Mouse (Mus musculus): ENCODE measurements at regions not wholly inside any gene's neighbourhood (a gene's known extent, or its start where the extent isn't known, plus 50 kb on each side); places are given as distances from the start of the nearest gene placed in this dataset.
A peak's percentile ranks its signal among the peaks of the same experiment; 100 is the strongest.

- no peaks in the 10 kb centered on the region for H3K9me3 ChIP-seq (replicated peaks)
- H3K36me3 ChIP-seq = no peaks in the 10 kb centered on the region
- no peak overlapping the region for H3K27ac ChIP-seq (replicated peaks)
- 68% methylated on average over 12 of the region's 12 CpGs for WGBS
- no peaks in the 10 kb centered on the region for H3K27me3 ChIP-seq
- ATAC-seq (ENCODE audit: insufficient number of reproducible peaks, low FRiP score, low TSS enrichment, low read depth) = no peak
- H3K4me3 ChIP-seq (replicated peaks) = no peak overlapping the region
- no peak overlapping the region for H3K9ac ChIP-seq
- H3K4me1 ChIP-seq = peaks cover 7% of the 10 kb centered on the region; the same call in 1 of the 2 replicates
- H3K4me2 ChIP-seq (replicated peaks) = no peak overlapping the region
Measured at GRCm38 (mm10) chr3:51092079-51093028, 131.9 kb upstream of the Noct start.

GRCm38 (mm10) chr3:51095847-51096447 is 128.3 kb upstream of the Noct start:
- ATAC-seq (ENCODE audit: insufficient number of reproducible peaks, low FRiP score, low TSS enrichment, low read depth) = no peak

DNA sequence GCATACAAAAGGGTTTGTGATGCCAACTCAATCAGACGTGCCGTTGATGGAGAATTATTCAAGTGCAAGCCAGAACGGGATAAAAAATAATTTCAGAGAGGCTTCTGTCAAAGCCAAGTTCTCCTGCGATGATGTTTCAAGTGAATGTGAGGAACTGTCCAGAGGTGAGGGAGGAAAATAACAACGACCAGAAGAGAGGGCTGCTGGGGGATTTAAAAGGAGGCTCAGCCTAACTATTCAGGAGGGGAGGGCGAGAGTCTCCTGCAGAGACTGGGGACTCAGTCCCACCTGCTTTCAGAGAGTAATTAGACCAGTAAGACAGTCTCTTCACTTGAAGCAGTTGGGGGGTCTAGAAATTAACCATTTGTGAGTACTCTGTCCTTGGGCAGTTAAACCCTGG is 127.7 kb upstream of the Noct start:
- Histone ChIP-seq H3K27ac (replicated peaks) (no peak overlapping the region), H3K27me3 (no peaks in the 10 kb centered on the region), H3K9me3 (replicated peaks) (no peaks in the 10 kb centered on the region), H3K4me3 (replicated peaks) (no peak overlapping the region), H3K4me1 (peaks cover 7% of the 10 kb centered on the region; the same call in 1 of the 2 replicates), H3K9ac (no peak overlapping the region), H3K4me2 (replicated peaks) (peak overlapping the region; percentile 29; the same call in 1 of the 2 replicates), H3K36me3 (no peaks in the 10 kb centered on the region)
- 20% methylated on average over 6 of the region's 6 CpGs for WGBS
- no peak for ATAC-seq (ENCODE audit: insufficient number of reproducible peaks, low FRiP score, low TSS enrichment, low read depth)

More at GRCm38 (mm10) chr3:51095847-51096447, 128.3 kb upstream of the Noct start:
- peaks cover 7% of the 10 kb centered on the region; the same call in 1 of the 2 replicates for H3K4me1 ChIP-seq
- 20% methylated on average over 14 of the region's 14 CpGs for WGBS
- no peaks in the 10 kb centered on the region for H3K36me3 ChIP-seq
- H3K27ac ChIP-seq (replicated peaks) = no peak overlapping the region; the same call in 1 of the 2 replicates
- peak overlapping the region; percentile 29; the same call in 1 of the 2 replicates for H3K4me2 ChIP-seq (replicated peaks)
- H3K9me3 ChIP-seq (replicated peaks) = no peaks in the 10 kb centered on the region
- H3K27me3 ChIP-seq = no peaks in the 10 kb centered on the region
- H3K9ac ChIP-seq = no peak overlapping the region
- no peak overlapping the region for H3K4me3 ChIP-seq (replicated peaks)

- H3K36me3 ChIP-seq = no peaks in the 10 kb centered on the region
- 68% methylated on average over 10 of the region's 10 CpGs for WGBS
Measured at GRCm38 (mm10) chr3:51097362-51097761, 126.9 kb upstream of the Noct start.

GRCm38 (mm10) chr3:51099966-51100365 is 124.3 kb upstream of the Noct start:
- H3K27ac ChIP-seq (replicated peaks) = no peak overlapping the region
- H3K4me3 ChIP-seq (replicated peaks) = no peak overlapping the region
- no peaks in the 10 kb centered on the region for H3K36me3 ChIP-seq
- no peak overlapping the region for H3K4me2 ChIP-seq (replicated peaks)
- ATAC-seq (ENCODE audit: insufficient number of reproducible peaks, low FRiP score, low TSS enrichment, low read depth) = peak; percentile 43; the same call in 1 of the 2 replicates
- no peaks in the 10 kb centered on the region for H3K9me3 ChIP-seq (replicated peaks)
- no peak overlapping the region for H3K9ac ChIP-seq
- WGBS = 75% methylated on average over 7 of the region's 7 CpGs
- no peaks in the 10 kb centered on the region for H3K27me3 ChIP-seq
- peaks cover 7% of the 10 kb centered on the region; the same call in 1 of the 2 replicates for H3K4me1 ChIP-seq

More at GRCm38 (mm10) chr3:51097362-51097761, 126.9 kb upstream of the Noct start:
- Histone ChIP-seq H3K4me2 (replicated peaks) (no peak overlapping the region), H3K27ac (replicated peaks) (no peak overlapping the region), H3K4me3 (replicated peaks) (no peak overlapping the region), H3K27me3 (no peaks in the 10 kb centered on the region), H3K4me1 (peaks cover 7% of the 10 kb centered on the region; the same call in 1 of the 2 replicates), H3K9me3 (replicated peaks) (no peaks in the 10 kb centered on the region), H3K9ac (no peak overlapping the region)
- ATAC-seq (ENCODE audit: insufficient number of reproducible peaks, low FRiP score, low TSS enrichment, low read depth) = no peak

GRCm38 (mm10) chr3:51108639-51109202 is 115.5 kb upstream of the Noct start:
- Histone ChIP-seq H3K4me1 (peaks cover 3% of the 10 kb centered on the region; the same call in 1 of the 2 replicates), H3K9ac (no peak overlapping the region), H3K4me2 (replicated peaks) (no peak overlapping the region), H3K9me3 (replicated peaks) (no peaks in the 10 kb centered on the region), H3K4me3 (replicated peaks) (no peak overlapping the region), H3K27ac (replicated peaks) (no peak overlapping the region), H3K27me3 (no peaks in the 10 kb centered on the region), H3K36me3 (no peaks in the 10 kb centered on the region)
- WGBS = 33% methylated on average over 12 of the region's 12 CpGs
- no peak for ATAC-seq (ENCODE audit: insufficient number of reproducible peaks, low FRiP score, low TSS enrichment, low read depth)

GRCm38 (mm10) chr3:51111241-51111640 is 113.0 kb upstream of the Noct start:
- no peak overlapping the region for H3K27ac ChIP-seq (replicated peaks)
- 93% methylated on average over 11 of the region's 11 CpGs for WGBS
- ATAC-seq (ENCODE audit: insufficient number of reproducible peaks, low FRiP score, low TSS enrichment, low read depth) = no peak
- no peak overlapping the region for H3K9ac ChIP-seq
- H3K27me3 ChIP-seq = no peaks in the 10 kb centered on the region
- H3K4me3 ChIP-seq (replicated peaks) = no peak overlapping the region
- no peak overlapping the region for H3K4me2 ChIP-seq (replicated peaks)
- peaks cover 3% of the 10 kb centered on the region; the same call in 1 of the 2 replicates for H3K4me1 ChIP-seq
- H3K36me3 ChIP-seq = no peaks in the 10 kb centered on the region
- H3K9me3 ChIP-seq (replicated peaks) = no peaks in the 10 kb centered on the region

DNA sequence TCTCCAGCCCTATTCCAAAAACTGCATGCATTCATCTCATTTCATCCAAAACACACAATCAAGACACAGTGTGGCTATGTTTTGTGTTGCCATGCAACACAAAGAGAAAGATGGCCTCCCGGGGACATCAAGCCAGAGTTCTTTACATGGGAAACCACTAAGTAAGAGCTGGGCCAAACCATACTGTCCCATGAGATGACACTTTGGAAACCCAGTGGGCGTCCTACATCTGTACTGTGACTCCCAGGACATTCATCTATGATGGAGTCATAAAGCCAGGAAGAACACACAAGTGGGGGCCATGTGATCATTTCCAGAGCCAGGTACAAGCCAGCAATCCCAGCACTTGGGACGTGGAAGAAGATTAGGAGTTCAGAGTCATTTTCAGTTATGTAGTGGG is 111.9 kb upstream of the Noct start:
- Histone ChIP-seq H3K9me3 (replicated peaks) (no peaks in the 10 kb centered on the region), H3K36me3 (no peaks in the 10 kb centered on the region), H3K27ac (replicated peaks) (no peak overlapping the region), H3K27me3 (no peaks in the 10 kb centered on the region), H3K4me3 (replicated peaks) (no peak overlapping the region), H3K4me2 (replicated peaks) (no peak overlapping the region), H3K9ac (no peak overlapping the region), H3K4me1 (peaks cover 3% of the 10 kb centered on the region; the same call in 1 of the 2 replicates)
- no peak for ATAC-seq (ENCODE audit: insufficient number of reproducible peaks, low FRiP score, low TSS enrichment, low read depth)
- 70% methylated on average over 3 of the region's 3 CpGs for WGBS

DNA sequence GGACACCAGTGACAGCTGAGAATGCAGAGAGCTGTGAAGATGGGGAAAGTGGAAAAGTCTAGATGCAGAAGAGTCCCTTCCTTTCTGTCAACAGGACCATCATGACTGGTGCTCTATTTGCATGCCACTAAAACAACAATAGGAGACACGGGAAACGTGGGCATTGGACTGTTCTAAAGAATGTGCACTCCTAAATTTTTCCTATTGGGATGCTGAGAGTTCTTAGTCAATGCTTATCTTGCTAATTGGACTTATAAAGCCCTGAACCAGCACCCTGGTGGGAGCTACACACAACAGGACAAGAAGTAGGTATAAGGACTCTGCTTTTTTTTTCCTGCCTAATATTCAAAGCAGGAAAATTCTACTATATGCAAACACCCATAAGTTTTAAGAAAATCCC is 108.3 kb upstream of the Noct start:
- H3K4me3 ChIP-seq (replicated peaks) = no peak overlapping the region
- no peaks in the 10 kb centered on the region for H3K27me3 ChIP-seq
- no peak overlapping the region for H3K4me2 ChIP-seq (replicated peaks)
- no peak overlapping the region for H3K27ac ChIP-seq (replicated peaks)
- no peaks in the 10 kb centered on the region for H3K36me3 ChIP-seq
- 68% methylated on average over 2 of the region's 2 CpGs for WGBS
- H3K4me1 ChIP-seq = no peaks in the 10 kb centered on the region
- no peak for ATAC-seq (ENCODE audit: insufficient number of reproducible peaks, low FRiP score, low TSS enrichment, low read depth)
- no peak overlapping the region for H3K9ac ChIP-seq
- no peaks in the 10 kb centered on the region for H3K9me3 ChIP-seq (replicated peaks)

DNA sequence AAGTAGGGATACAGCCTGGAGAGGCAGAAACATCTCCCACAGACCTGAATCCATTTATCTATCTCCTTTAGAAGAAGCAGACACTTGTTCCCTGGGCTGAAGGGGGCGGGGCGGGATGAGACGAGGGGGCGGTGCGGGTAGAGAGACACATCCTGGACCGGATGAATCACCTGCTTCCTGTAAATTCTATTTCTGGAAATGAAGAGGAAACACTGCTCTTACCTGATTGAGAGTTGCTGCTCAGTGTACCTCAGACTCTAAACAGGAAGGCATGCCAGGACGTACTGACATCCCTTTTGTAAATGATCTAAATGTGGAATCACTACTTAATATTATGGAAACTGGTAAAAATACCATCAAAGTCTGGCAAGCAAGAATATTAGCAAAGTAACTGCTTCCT is 105.5 kb upstream of the Noct start:
- Histone ChIP-seq H3K27me3 (no peaks in the 10 kb centered on the region), H3K27ac (replicated peaks) (no peak overlapping the region), H3K4me3 (replicated peaks) (no peak overlapping the region), H3K9ac (no peak overlapping the region), H3K36me3 (no peaks in the 10 kb centered on the region), H3K9me3 (replicated peaks) (no peaks in the 10 kb centered on the region), H3K4me1 (0 out of 2 replicates have a peak, but pooled peaks cover 3% of the 10 kb centered on the region), H3K4me2 (replicated peaks) (no peak overlapping the region)
- WGBS = 79% methylated on average over 7 of the region's 7 CpGs
- no peak for ATAC-seq (ENCODE audit: insufficient number of reproducible peaks, low FRiP score, low TSS enrichment, low read depth)

GRCm38 (mm10) chr3:51120522-51120921 is 103.7 kb upstream of the Noct start:
- Histone ChIP-seq H3K9ac (no peak overlapping the region), H3K27me3 (no peaks in the 10 kb centered on the region), H3K4me1 (0 out of 2 replicates have a peak, but pooled peaks cover 3% of the 10 kb centered on the region), H3K4me2 (replicated peaks) (no peak overlapping the region), H3K27ac (replicated peaks) (no peak overlapping the region), H3K4me3 (replicated peaks) (no peak overlapping the region), H3K36me3 (no peaks in the 10 kb centered on the region), H3K9me3 (replicated peaks) (no peaks in the 10 kb centered on the region)
- 86% methylated on average over 12 of the region's 12 CpGs for WGBS
- ATAC-seq (ENCODE audit: insufficient number of reproducible peaks, low FRiP score, low TSS enrichment, low read depth) = no peak

Data from embryonic facial prominence, embryonic 15.5 days (tissue).